In the genomic region with DNA sequence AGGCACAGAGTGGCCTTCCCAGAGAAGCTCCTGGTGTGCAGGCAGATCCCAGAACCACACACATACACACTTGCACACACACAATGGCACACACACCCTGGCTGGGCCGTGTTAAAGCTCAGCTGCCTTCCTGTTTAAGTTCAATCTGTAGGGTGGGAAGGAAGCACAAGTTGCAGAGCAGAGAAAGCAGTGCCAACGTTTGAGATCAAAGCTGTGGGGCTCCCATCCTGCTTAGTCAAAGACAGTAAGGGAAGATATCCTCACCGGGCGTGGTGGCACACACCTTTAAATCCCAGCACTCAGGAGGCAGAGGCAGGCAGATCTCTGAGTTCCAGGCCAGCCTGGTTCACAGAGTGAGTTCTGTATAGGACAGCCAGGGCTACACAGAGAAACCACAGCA, we compare ENCODE assay signal across 13 mouse cellular contexts.
"Had no signal": no experiment of that assay in that cellular context is flagged by ENCODE, and none has a peak within 500 bp of the region (broad histone marks: within the 10 kb centered on the region; RNA-seq: fewer than 3 reads in every experiment).

No protein-coding gene starts in this region.

- H3K9me3 ChIP-seq: limb, embryonic 10.5 days; midbrain, embryonic 13.5 days had no signal

- H3K4me3 ChIP-seq: limb, embryonic 10.5 days; midbrain, embryonic 13.5 days; myocyte had no signal

- H3K4me1 ChIP-seq: midbrain, embryonic 13.5 days had no signal

- H3K9ac ChIP-seq: liver, embryonic 14.5 days; midbrain, embryonic 13.5 days had no signal

- DNase-seq: kidney, postnatal 10 days; lung, adult 2 months; lung, postnatal 36 days; retina, postnatal 1 day; right cerebral cortex, postnatal 4 days; spleen, adult 18-20 months; thymus, adult 18-20 months; thymus, postnatal 36 days had no signal

- H3K27me3 ChIP-seq: midbrain, embryonic 13.5 days had no signal

- H3K27ac ChIP-seq: limb, embryonic 10.5 days; liver, embryonic 14.5 days; midbrain, embryonic 13.5 days had no signal

- H3K36me3 ChIP-seq: limb, embryonic 10.5 days; midbrain, embryonic 13.5 days had no signal

- H3K4me2 ChIP-seq: midbrain, embryonic 13.5 days had no signal

- ATAC-seq: lung, postnatal 0 days; midbrain, embryonic 13.5 days had no signal
